Mouse (Mus musculus): ENCODE measurements at regions not wholly inside any gene's neighbourhood (a gene's known extent, or its start where the extent isn't known, plus 50 kb on each side); places are given as distances from the start of the nearest gene placed in this dataset.

DNA sequence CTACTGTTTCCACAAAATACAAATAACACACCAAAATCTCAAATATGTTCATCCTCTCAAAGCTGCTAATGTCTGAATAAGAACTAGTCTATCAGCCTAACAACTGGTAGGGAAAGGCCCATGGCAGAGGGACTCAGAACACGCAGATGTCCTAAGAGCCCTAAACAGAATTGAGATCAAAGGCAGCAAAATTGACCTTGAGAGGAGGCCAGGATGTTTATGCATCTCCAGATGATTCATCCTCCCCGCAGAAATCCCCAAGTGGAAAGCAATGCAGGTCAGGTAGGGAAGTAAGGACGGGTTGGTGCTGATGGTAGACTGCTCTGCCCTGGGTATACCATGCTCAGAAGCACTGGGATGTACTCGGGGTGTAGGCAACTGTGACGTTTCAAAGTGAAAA lies 89.0 kb upstream of the Tmem150c start:
- DNase-seq (ENCODE audit: low spot score in 2 of 2), result no peak

DNA sequence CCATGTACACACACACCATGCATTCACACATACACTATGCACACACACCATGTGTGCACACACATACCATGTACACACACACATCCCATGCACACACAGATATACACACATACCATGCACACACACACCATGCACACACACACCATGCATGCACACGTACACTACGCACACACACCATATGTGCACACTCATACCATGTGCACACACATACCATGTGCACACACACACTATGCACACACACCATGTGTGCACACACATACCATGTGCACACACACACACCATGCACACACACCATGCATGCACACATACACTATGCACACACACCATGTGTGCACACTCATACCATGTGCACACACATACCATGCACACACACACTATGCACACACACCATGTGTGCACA lies 87.1 kb upstream of the Tmem150c start:
- DNase-seq (ENCODE audit: low spot score in 2 of 2), result no peak

DNA sequence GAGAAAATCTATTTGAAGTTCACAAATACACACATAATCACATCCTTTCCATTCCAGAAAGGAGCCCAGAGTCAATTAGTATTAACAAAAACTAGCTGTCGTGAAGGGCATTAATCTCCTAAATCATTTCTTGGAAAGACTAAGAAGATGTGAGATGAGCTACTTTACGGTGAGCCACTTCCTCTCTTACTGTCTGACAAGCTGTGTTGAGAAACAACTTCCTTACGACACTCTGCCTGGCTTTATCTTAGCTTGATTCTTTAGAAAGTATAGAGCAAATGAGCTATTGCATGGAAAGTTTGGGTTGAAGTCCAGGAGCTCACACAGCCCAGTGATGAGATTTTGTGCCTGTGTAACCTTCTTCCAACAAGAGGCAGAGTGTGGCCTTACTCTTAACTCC lies 85.2 kb upstream of the Tmem150c start:
- DNase-seq (ENCODE audit: low spot score in 2 of 2), result no peak

DNA sequence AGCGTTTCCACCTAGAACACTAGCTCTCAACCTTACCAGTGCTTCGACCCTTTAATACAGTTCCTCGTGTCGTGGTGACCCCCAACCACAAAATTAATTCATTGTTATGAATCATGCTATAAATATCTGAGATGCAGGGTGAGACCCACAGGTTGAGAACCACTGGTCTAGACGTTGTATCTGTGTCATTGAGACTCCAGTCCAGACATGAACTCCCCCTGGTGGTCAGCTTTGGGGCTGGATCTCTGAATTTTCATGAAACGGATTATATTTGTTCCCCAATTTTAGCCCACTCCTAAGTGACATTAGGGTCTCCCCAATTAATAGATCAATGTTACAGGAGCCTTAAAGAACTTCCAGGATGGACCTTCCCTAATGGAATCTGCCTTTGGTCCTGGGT lies 81.3 kb upstream of the Tmem150c start:
- peak; percentile 35 to 45 for DNase-seq (ENCODE audit: low spot score in 2 of 2)

DNA sequence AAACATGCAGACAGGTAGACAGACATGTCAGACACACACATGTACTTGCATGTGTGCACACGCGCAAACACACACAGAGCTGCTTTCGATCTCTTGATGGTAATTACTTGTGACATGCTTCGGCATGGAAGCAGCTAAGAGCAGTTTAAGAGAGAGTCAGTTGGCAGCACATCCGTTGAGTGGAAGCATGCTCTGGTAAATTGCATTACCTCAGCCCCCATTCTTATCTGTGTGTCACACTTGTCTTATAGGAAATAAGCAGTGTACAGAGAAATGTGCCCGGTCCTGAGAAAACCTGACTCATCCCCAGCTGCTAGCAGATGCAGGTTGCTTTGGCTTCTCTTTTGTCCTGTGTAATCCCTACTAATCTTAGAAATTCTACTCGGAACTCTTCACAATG lies 80.0 kb upstream of the Tmem150c start:
- DNase-seq (ENCODE audit: low spot score in 2 of 2), result no peak

DNA sequence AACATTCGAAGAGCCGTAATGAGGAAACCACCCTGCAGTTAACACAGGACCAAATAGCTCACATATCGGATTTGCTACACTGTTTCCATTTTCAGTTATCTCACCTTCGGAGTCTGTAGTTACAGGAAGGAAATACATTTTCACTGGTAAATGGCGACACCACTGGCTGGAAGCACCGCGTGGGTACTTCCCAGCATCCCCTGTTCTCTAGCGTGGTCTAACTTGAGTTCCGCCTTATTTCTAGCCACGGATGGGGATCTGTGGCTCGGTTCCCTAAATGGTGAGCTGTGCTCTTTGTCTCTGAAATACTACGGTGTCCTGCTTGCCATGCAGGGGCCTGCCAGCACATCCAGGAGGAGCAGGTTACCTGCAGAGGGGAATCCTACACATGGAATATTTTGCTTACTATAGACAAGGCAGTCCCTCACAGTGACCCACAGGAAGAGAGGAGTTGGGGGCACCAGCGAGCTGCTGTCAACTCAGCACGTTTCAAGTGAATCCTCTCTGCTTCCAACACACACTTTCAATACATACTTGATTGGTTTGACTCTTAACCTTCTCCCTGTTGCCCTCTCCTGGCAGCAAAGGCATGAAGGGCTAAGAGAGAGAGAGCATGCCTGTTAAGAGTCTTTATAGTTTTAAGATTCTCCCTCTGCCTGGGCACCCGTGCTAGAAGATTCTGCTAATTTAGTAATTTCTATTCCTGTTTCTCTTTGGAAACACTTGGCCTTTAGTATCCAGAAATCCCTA lies 78.9 kb upstream of the Tmem150c start:
- DNase-seq (ENCODE audit: low spot score in 2 of 2), result no peak

DNA sequence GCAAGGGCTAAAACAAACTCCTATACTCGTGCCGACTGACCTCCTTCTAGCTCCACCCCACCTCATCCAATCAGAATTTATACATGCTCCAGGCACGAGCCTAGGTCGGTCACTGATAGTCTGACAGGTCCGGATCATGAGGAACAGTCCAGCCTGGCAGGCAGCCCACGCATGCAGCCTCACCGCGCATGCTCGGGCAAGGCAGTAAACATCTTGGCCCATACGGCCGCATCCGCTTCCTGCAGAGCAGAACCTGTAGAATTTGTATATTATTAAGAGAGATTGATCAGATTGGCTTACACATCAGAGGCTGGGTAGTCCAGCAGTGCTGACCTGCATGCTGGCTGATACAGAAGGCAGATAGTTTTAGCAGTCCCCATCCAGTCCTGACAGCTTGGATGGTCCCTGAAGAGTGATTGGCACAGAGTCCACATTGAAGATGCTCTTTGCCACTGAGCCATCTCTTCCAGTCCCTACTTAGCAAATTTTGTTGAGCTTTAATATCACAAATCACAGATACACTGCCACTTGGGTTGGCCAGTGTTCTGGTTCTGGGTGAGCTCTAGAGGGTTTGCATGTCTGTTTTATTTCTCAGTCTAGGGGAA lies 78.2 kb upstream of the Tmem150c start:
- no peak for DNase-seq (ENCODE audit: low spot score in 2 of 2)

DNA sequence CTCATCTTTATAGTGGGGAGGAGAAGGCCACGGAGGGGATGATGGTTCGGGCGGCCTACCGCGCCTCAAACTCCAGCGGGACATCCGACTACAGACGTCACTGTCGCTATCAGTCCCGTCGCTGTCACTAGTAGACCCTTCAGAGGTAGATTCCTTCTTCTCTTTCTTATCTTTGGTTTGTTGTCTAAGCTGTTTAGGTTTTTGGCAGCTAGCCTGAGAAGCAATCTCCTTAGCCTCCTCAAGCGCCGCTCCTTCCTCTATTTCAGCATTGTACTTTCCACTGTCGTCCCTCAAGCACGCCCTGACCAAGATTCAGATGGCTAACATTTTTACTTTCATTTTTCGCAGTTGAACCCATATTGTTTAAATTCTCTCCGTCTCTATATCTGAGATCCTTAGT lies 76.7 kb upstream of the Tmem150c start:
- DNase-seq (ENCODE audit: low spot score in 2 of 2), result no peak

DNA sequence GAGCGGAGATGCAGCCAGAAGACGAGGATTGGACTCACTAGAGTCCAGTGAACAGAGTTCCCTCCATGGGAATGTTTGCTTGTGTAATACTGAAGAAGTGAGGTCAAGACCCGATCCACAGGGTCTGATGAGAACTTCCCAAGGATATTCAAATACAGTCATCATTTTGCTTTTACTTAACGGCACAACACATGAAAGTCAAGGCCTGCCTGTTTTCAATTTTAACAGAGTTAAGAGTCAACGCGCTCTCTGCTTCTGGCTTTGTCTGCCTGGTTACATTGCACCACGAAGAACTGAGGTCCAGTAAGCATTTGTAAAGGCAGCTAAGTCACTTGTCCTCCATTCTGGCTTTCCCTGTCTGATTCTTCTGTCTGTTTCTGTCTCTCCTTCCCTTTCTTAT lies 72.5 kb upstream of the Tmem150c start:
- no peak for DNase-seq (ENCODE audit: low spot score in 2 of 2)

DNA sequence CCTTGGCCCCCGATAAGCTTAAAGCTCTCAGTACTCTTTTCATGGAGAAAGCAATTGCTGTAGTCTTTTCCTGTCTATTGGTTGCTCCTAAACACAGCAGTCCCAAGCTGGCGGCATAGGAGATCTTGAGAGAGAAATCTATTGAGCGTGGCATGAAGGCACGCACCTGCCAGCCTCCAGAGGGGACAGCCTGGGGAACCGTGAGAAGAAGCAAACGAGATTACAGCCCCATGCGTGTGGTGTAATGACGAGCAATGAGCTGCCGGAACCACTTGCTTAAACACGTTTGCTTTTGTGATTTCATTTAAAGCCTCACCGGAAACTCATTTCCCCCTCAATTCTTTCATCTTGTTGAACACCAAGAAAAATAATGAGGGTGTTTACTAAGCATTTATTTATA lies 72.0 kb upstream of the Tmem150c start:
- no peak for DNase-seq (ENCODE audit: low spot score in 2 of 2)

DNA sequence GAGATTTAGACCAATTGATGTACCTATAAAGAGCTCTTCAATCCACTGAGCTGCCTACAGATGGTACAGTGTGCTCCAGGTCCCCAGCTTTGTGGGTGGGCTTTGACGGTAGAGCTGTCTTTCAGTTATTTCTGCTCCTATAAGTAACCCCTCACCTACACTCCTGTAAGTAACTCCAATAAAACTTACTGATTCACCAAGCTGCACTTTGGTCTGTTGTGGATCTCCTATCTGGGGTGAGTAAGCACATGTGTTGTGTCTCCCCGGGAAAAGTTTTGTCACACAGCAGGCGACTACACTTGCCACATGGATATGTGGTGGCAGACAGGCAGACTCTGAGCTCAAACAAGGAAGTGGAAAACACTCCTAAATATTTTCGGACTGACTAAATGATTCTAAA lies 70.4 kb upstream of the Tmem150c start:
- no peak for DNase-seq (ENCODE audit: low spot score in 2 of 2)

DNA sequence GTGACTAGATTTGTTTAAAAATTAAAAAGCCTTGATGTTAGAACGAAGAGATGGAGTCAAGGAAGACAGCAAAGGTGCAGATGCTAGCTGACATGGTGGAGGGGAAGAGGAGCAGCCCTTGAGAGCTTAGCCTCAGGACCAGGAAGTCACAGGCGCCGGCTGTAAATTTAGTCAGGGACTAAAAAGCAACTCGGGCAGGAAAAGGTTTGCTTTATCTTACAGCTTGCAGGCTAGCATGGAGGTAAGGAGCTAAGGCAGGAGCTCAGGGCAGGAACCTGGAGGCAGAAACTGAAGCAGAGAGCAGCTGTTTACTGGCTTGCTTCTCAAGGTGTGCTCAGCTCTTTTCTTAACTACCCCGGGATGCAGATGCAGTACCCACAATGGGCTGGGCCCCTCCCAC lies 68.3 kb upstream of the Tmem150c start:
- DNase-seq (ENCODE audit: low spot score in 2 of 2), result no peak

DNA sequence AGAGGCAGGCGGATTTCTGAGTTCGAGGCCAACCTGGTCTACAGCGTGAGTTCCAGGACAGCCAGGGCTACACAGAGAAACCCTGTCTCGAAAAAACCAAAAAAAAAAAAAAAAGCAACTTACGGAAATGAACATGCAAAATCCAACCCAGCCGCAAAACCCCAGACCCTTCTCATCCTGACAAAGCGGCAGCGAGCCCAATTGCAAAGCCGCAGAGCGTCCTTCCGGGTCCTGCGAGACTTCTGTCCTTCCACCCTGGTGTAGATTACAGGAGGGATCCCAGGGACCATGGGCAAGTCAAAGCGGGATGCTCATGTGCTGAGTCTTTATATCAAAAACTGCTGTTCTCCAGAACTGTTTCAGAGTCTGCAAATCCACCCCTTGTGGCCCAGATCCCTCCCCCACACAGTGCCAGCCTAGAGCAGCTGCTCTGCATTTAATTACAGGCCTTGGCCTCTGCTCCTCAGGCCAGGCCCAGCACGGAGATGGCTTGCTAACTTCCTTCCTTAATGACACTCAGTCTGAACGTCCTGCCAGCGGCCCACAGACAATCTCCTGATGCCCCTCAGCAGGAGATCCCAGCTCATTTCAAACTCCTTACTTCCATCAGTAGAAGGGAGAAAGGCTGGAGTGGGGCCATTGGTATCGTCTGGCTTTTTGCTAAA lies 67.1 kb upstream of the Tmem150c start:
- no peak for DNase-seq (ENCODE audit: low spot score in 2 of 2)

DNA sequence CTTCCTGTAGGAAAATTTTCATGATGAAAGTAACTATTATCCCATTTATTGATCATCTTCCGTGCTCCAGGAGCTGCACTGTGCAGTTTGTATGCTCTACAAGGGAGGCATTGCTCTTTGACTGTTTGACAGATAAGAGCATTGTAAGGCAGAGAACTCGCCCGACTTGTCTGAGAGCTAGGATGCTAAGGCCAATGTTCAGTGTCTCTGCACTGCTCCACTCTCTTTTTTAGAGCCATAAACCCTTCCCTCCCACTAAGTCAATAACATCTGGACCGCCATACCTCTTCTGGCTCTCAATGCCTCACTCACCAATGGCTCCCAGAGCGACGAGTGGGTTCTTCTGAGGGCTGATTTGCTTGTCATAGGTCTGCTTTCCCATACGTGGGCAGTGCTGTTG lies 65.9 kb upstream of the Tmem150c start:
- no peak for DNase-seq (ENCODE audit: low spot score in 2 of 2)

DNA sequence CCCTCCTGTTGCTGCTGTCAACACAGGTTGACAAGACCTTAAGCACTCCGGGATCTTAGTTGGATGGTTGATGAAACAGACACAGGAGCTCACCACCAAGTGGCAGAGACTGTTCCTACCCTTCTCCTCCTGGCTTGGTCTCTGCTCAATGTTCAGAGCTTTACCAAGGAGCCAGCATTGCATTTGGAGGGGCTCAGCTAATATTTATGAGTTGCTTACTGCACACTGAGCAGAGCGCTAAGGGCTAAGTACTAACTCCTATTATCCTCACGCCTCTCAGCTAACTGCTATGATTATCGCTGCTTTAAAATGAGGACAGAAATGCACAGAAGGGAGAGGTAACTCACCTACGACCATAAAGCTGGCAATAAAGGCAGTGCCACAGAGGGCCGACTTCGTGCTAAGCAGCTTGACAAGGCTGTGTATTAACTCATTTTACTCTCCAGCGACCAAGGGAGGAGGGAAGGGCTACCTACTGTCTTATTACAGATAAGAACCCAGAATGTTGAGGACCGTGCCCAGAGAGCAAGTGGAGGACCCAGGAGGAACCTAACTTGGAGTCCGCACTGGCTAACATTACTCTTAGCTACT lies 65.3 kb upstream of the Tmem150c start:
- DNase-seq (ENCODE audit: low spot score in 2 of 2), result no peak

DNA sequence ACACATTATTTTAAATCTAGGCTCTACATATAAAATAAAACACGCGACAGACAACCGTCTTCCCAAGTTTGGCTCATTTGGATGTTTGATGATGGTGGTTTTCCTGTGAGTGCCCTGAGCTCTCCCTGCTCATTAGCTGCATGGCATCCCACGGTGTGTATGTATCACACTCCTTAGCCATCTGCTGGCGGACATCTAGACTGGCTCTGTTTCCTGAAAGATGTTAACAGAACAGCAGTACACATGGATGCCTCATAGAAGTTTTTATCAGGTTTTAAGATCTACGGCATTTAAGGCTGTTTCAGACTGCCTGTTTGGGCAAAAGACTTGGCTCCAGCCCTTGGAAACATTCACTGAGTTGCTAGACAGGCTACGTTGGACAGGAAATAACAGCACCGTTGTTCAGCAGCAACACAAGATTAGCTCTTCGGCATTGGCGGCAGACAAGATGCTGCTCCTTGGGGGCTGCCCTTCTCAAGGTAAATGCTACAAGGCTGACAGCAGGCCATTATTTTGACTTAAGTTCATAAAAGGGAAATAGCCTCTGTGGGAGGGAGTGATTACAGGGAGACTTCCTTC lies 61.5 kb upstream of the Tmem150c start:
- no peak for DNase-seq (ENCODE audit: low spot score in 2 of 2)

DNA sequence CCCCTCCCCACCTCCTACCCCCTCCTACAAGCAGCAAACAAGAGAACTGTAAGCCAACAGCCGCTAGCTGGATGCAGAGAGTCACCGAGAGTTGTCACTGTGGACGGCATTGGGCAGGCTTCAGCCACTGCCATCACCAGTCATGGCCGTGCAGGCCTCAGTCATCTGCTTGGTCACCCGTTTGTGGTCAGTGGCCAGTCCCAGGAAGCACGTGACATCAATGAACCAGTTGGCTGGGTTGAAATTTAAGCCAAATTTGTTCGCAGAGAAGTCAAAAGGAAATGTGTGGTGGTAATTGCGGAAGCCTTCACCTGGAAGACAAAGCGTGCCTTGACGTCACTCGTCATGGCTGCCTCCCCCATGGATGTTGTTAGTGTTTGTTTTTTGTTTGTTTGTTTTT lies 60.7 kb upstream of the Tmem150c start:
- DNase-seq (ENCODE audit: low spot score in 2 of 2), result no peak

DNA sequence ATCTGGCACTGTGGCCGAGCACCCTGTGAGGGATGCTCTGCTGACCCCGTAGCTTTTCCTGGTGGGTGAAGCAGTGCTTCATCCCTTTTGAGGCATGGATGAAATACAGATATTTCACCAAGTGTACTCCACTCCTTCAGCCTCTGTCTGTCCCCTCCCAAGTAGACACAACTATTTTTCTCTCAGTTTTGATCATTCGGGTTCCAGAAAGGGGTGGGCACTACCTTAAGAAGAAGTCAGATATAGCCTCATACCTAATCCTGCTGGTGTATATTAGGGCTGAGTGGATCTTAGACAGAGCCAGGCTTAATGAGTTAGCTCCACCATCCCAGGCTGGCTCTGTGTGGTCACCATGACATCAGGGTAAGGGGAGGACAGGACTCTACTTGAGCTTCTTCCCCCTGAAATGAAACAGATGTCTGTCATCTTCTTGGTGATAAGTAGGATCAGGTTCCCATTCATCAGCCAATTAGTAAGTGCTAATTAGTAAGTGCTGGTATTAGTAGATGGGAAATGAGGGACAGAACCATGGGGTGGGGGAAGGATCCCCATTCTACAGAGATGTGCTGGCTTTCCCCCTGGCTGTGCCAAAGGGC lies 58.7 kb upstream of the Tmem150c start:
- no peak for DNase-seq (ENCODE audit: low spot score in 2 of 2)

DNA sequence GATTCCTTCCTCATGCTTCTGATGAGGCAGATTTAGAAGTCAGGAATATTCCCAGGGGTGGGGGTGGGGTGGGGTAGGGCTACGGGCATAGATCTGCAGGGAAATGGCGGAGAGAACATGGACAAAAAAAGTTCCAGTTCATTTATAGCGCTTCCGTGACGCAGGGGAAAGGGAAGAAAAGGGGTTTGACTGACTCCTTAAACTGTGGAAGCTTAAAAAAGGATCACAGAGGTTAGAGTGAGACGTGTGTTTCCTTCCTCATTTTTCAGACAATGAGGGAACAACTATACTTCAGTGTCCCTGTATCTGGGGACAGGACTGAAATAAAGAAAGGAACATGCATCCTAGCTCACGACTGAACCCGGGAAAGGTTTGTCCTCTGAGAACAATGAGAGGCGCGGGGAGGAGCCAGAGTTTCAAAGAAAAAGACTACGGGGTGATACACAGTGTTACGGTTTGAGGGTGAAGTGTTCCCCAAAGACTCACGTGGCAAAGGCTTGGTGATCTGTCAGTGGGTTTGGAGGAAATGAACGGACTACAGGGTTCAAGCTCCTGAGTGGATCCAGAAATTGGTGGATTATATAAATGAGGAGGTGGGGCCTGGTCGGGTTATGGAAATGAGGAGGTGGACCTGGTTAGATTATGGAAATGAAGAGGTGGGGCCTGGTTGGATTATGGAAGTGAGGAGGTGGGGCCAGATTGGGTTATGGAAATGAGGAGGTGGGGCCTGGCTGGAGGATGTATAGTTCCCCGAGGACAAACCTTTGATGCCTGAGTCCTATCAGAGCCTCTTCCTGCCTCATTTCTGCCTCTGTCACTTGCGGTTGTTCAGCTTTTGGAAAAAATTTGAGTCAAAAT lies 57.8 kb upstream of the Tmem150c start:
- DNase-seq (ENCODE audit: low spot score in 2 of 2), result no peak

DNA sequence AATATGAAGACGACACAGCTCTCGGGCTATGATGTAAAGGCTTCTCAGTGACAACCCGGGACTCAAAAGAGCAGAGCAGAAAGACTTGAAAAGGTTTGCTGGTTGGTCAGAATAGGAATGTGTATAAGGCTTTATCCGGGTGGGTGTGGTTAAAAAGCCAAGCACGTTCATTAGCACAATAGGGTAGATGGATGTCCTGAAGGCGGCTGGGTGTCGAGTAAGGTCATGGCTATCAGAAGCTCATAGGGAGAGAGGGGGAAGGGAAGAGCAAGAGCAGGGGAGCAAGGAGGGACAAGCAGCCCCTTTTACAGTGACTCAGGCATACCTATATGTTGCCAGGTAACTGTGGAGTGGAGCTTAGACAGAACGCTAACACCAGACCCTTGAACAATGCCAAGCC lies 54.3 kb upstream of the Tmem150c start:
- DNase-seq (ENCODE audit: low spot score in 2 of 2), result no peak

DNA sequence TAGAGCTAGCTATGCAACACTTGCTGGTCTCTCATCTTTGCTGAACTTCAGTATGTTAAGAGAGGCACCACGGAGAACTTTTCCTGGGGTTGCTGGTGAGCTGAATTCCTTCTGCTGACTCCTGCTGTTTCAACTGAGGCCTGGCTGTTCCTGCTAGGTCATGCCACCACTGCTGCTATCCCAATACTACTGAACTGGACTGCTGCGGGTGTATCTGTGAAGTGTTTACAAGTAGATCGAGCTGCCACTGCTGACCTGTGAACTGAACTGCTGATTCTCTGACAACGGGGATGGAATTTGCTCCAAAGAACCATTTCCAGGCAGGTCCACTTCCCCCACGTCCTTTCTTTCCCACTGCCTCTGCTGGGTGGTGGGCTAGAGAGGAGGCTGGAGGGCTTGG lies 51.1 kb upstream of the Tmem150c start:
- no peak for DNase-seq (ENCODE audit: low spot score in 2 of 2)
